Mouse (Mus musculus) brain, embryonic 14.5 days (tissue): ENCODE measurements around the gene Acsl5.

Source experiments
- CTCF ChIP-seq: fragments of 200-500 bp; IDR thresholded peaks from 2 replicates; pipeline ENCODE4 v1.5.1; 2012; ENCODE audit warnings: inconsistent platforms, mild to moderate bottlenecking, moderate library complexity, borderline replicate concordance; ENCODE audit not compliant: insufficient read depth, insufficient read length; ENCODE audit errors: extremely low read depth
- POLR2A ChIP-seq: fragments of 200-500 bp; IDR thresholded peaks from 2 replicates; pipeline ENCODE4 v1.6.1; 2012; ENCODE audit warnings: mild to moderate bottlenecking, inconsistent platforms, borderline replicate concordance; ENCODE audit not compliant: poor library complexity, insufficient read depth, insufficient read length, severe bottlenecking; ENCODE audit errors: extremely low read depth

DNA sequence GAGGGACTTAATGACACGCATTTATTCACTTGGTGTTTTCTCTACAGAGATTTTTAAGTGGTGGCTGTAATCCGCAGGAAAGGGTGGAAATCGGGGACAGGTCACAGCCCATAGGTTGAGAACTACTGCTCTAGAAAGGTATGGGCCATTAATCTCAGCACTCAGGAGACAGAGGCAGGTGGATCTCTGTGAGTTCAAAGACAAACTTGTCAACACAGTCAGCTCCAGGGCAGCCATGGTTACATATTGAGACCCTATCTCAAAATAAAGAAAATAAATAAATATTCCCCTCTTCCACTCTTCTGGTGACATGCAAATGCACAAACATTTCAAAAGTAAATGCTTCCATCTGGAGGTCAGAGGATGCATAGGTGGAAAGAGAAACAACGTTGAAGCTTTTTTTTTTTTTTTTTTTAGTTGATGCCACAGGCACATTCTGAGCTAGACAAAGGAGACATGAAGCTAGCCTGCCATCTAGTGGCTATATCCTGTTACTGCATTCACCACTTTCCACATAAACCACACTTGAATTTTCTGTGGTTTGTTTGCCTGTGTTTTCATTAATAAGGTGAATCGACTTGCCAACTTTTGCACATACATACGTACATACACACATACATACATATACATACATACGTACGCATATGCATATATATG, 45.1 kb upstream of the Acsl5 start:
- TF ChIP-seq CTCF (peak; percentile 76; the same call in 1 of the 2 replicates), POLR2A (no peak)
